Comparison of ENCODE assay signal across 8 mouse cellular contexts in the genomic region with DNA sequence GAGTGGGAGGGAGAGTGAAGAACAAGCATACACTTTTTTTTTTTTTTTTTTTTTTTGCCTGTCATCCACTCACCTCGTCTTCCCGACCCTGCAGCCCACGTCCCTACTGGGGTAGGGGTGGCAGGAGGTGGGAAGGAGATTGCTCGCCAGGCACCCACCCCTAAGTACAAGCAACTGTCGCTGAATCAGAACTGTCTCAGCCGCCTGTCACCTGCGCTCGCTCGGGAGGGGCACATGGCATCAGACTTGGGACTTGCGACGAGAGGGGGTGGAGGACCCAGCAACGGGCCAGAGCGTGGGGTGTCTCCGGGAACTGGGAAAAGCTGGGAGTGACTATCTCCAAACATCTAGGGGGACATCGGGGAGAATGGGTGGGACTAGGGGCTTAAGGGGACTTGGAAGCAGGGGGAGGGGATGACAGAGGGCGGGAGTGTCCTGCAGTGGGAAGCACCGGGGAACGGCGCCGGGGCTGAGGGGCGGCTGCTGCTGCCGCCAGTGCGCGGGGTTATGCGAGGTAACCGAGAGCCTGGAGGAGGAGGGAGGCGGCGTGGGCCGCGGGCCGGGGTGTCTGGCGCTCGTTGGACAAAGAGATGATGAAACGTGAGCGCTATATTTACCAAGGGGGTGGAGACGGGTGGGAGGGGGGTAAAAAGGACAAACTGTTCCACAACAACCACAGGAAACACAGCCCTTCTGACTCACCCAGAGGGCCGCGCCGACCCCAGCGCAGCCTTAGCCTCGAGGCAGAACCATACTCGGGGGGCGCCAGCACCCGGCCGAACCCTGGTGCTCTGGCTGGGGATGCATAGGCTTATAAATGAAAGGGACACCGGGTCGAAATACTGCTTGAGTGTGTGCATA. TPM values are rescaled to one million over a fixed set of nuclear protein-coding genes. Genes with fewer than 3 reads are reported as not detected.
DNase-seq lines count a peak whose midpoint lies in the region; ATAC-seq and TF ChIP-seq lines count a peak whose summit lies in the region.

No protein-coding gene starts in this region.

- no peak for TF ChIP-seq RAD21 in CH12.LX (IDR thresholded peaks at IDR 0.05; ENCODE audit: low read depth, low read length)

- in situ Hi-C loops in CH12.LX (cut with MboI; ENCODE audit: low pct_ligation_motif_present, low pct_unique_long_range_greater_than_20kb, low sequenced_read_pairs), result no loop called here

- H3K36me3 ChIP-seq in CH12.LX (replicated peaks in 1 of 2; ENCODE audit: control insufficient read depth in 1 of 2, insufficient read depth in 1 of 2, low read length in 1 of 2), result no peaks in the 10 kb centered on the region
- no peaks in the 10 kb centered on the region for H3K36me3 ChIP-seq in forebrain, embryonic 14.5 days (ENCODE audit: control insufficient read depth, insufficient read depth, low read length)
- no peaks in the 10 kb centered on the region for H3K36me3 ChIP-seq in neural tube, embryonic 14.5 days (ENCODE audit: control insufficient read depth, insufficient read depth, low read length)
- H3K36me3 ChIP-seq in testis, adult 2 months (ENCODE audit: control insufficient read depth, insufficient read depth, low read length), result no peaks in the 10 kb centered on the region

- TF ChIP-seq POLR2A in CH12.LX (IDR thresholded peaks at IDR 0.05; ENCODE audit: low read depth, low read length), result no peak
- TF ChIP-seq POLR2A in lung, adult 2 months (IDR thresholded peaks at IDR 0.05; ENCODE audit: borderline replicate concordance, extremely low read depth, low read depth, low read length), result peak; percentile 73; the same call in 1 of the 2 replicates
- TF ChIP-seq POLR2A in testis, adult 2 months (IDR thresholded peaks at IDR 0.05; ENCODE audit: control insufficient read depth, low read depth, low read length), result peak; percentile 8

- H3K27me3 ChIP-seq in CH12.LX (replicated peaks), result no peaks in the 10 kb centered on the region
- H3K27me3 ChIP-seq in forebrain, embryonic 14.5 days (replicated peaks; ENCODE audit: control insufficient read depth, insufficient read depth, low read length), result peaks cover 25% of the 10 kb centered on the region
- peaks cover 18% of the 10 kb centered on the region for H3K27me3 ChIP-seq in neural tube, embryonic 14.5 days (ENCODE audit: control insufficient read depth, insufficient read depth, low read length)
- H3K27me3 ChIP-seq in testis, adult 2 months (ENCODE audit: control insufficient read depth, insufficient read depth, low read length), result peaks cover 3% of the 10 kb centered on the region; the same call in 1 of the 2 replicates

- H3K9me3 ChIP-seq in CH12.LX (replicated peaks; ENCODE audit: low read length), result no peaks in the 10 kb centered on the region
- H3K9me3 ChIP-seq in forebrain, embryonic 14.5 days (replicated peaks; ENCODE audit: control insufficient read depth, low read length), result no peaks in the 10 kb centered on the region
- H3K9me3 ChIP-seq in neural tube, embryonic 14.5 days (ENCODE audit: control insufficient read depth, low read length), result no peaks in the 10 kb centered on the region

- H3K27ac ChIP-seq in CH12.LX (ENCODE audit: insufficient read depth, low read depth), result no peak overlapping the region
- no peak overlapping the region for H3K27ac ChIP-seq in forebrain, embryonic 14.5 days (ENCODE audit: low read depth, low read length)
- H3K27ac ChIP-seq in neural tube, embryonic 14.5 days (ENCODE audit: low read depth, low read length), result no peak overlapping the region
- H3K27ac ChIP-seq in testis, adult 2 months (ENCODE audit: control insufficient read depth, insufficient read depth, low read depth, low read length), result peak overlapping the region; percentile 84

- ATAC-seq in cerebellum, adult (ENCODE audit: insufficient number of reproducible peaks, low FRiP score, low TSS enrichment), result peak; percentile 21; the same call in 1 of the 2 replicates
- peak; percentile 27 for ATAC-seq in forebrain, embryonic 14.5 days
- ATAC-seq in neural tube, embryonic 14.5 days (ENCODE audit: low read depth), result peak; percentile 35; the same call in 1 of the 2 replicates

- no peak overlapping the region for H3K9ac ChIP-seq in CH12.LX (ENCODE audit: insufficient read depth, low read depth)
- peak overlapping the region; percentile 50 for H3K9ac ChIP-seq in forebrain, embryonic 14.5 days (ENCODE audit: low read length)
- peak overlapping the region; percentile 46 for H3K9ac ChIP-seq in neural tube, embryonic 14.5 days (replicated peaks; ENCODE audit: low read depth, low read length)

- DNase-seq in CH12.LX (ENCODE audit: extremely low read depth), result no peak
- DNase-seq in forebrain, embryonic 14.5 days (ENCODE audit: low spot score), result peak; percentile 45
- DNase-seq in heart, postnatal 10 days, result peak; percentile 95 to 97
- DNase-seq in layer of hippocampus, adult 18-20 months (ENCODE audit: low spot score in 2 of 2), result peak; percentile 78 to 84
- peak; percentile 89 for DNase-seq in lung, adult 2 months

- H3K79me2 ChIP-seq in CH12.LX (replicated peaks; ENCODE audit: control insufficient read depth, extremely low read depth, insufficient read depth, poor library complexity, severe bottlenecking), result no peaks in the 10 kb centered on the region

- 1% methylated on average over 46 of the region's 47 CpGs for WGBS in forebrain, embryonic 14.5 days
- WGBS in lung, adult 2 months, result under 1% methylated on average over 47 of the region's 47 CpGs
- under 1% methylated on average over 46 of the region's 47 CpGs for WGBS in neural tube, embryonic 14.5 days

- no peak overlapping the region for H3K4me3 ChIP-seq in CH12.LX (replicated peaks in 1 of 3; ENCODE audit: low read depth in 2 of 3, low read length in 2 of 3, poor library complexity in 1 of 3)
- peak overlapping the region; percentile 37 for H3K4me3 ChIP-seq in forebrain, embryonic 14.5 days (ENCODE audit: low read depth, low read length)
- H3K4me3 ChIP-seq in lung, adult 2 months (replicated peaks; ENCODE audit: extremely low read depth, low read depth, low read length), result peak overlapping the region; percentile 52
- peak overlapping the region; percentile 32 for H3K4me3 ChIP-seq in neural tube, embryonic 14.5 days (ENCODE audit: low read depth, low read length)
- peak overlapping the region; percentile 77 for H3K4me3 ChIP-seq in testis, adult 2 months (ENCODE audit: control insufficient read depth, low read depth, low read length)

- dilution Hi-C loops in CH12.LX (cut with MboI; ENCODE audit: extremely low pct_ligation_motif_present, extremely low pct_unique_long_range_greater_than_20kb, low sequenced_read_pairs), result no loop called here

- TF ChIP-seq CTCF in CH12.LX (conservative IDR thresholded peaks at IDR 0.05 in 1 of 2, IDR thresholded peaks at IDR 0.05 in 1 of 2; ENCODE audit: low read depth in 2 of 2, low read length in 2 of 2), result no peak
- TF ChIP-seq CTCF in lung, adult 2 months (IDR thresholded peaks at IDR 0.05; ENCODE audit: insufficient read depth, low read length), result no peak
- no peak for TF ChIP-seq CTCF in testis, adult 2 months (IDR thresholded peaks at IDR 0.05; ENCODE audit: control insufficient read depth, insufficient read depth, insufficient replicate concordance, low read depth, low read length)

- no peak for TF ChIP-seq EP300 in CH12.LX (IDR thresholded peaks at IDR 0.05; ENCODE audit: low read length)

- H3K4me1 ChIP-seq in CH12.LX (ENCODE audit: control insufficient read depth in 1 of 2, insufficient read depth in 2 of 2), result peaks cover 6 to 20% of the 10 kb centered on the region in 2 experiments; a peak in 3 of 4 replicates
- peaks cover 17% of the 10 kb centered on the region for H3K4me1 ChIP-seq in forebrain, embryonic 14.5 days (ENCODE audit: control insufficient read depth, insufficient read depth, low read length)
- H3K4me1 ChIP-seq in lung, adult 2 months (ENCODE audit: control insufficient read depth, insufficient read depth, low read length), result peaks cover 24% of the 10 kb centered on the region
- peaks cover 20% of the 10 kb centered on the region for H3K4me1 ChIP-seq in neural tube, embryonic 14.5 days (ENCODE audit: control insufficient read depth, insufficient read depth, low read length)
- H3K4me1 ChIP-seq in testis, adult 2 months (ENCODE audit: control insufficient read depth, insufficient read depth, low read length), result peaks cover 21% of the 10 kb centered on the region

- intact Hi-C loops in heart, postnatal 10 days (cut with DNase I), result loop anchor here (1.0 to 5.0 kb wide), 3 partner anchors 47 to 218 kb away; no protein-coding TSS in a partner anchor

- H3K4me2 ChIP-seq in CH12.LX (ENCODE audit: insufficient read depth, low read depth, poor library complexity, severe bottlenecking), result peak overlapping the region; percentile 69; the same call in 1 of the 2 replicates
- H3K4me2 ChIP-seq in forebrain, embryonic 14.5 days (ENCODE audit: low read length), result peak overlapping the region; percentile 86
- H3K4me2 ChIP-seq in neural tube, embryonic 14.5 days (ENCODE audit: low read depth, low read length), result peak overlapping the region; percentile 97

TF ChIP-seq in CH12.LX, 34 proteins besides CTCF, POLR2A, EP300 and RAD21:
- TF ChIP-seq CHD1 (IDR thresholded peaks at IDR 0.05; ENCODE audit: low read depth, low read length) (no peak), SIN3A (IDR thresholded peaks at IDR 0.05; ENCODE audit: low read length) (no peak), BHLHE40 (IDR thresholded peaks at IDR 0.05; ENCODE audit: low read depth, low read length) (no peak), JUND (conservative IDR thresholded peaks at IDR 0.05; ENCODE audit: low read depth, low read length) (no peak)

RNA-seq across cellular contexts. Expression of a gene that starts 6.4 kb away (rescaled TPM):
- total RNA-seq in CH12.LX (2012; rRNA removed), result not detected in 2 replicates
- total RNA-seq in CH12.LX (2014; rRNA removed), result not detected in 2 replicates
- not detected in 2 replicates for polyA plus RNA-seq in CH12.LX (2012; ENCODE audit: insufficient read length, low read depth)
- polyA plus RNA-seq in forebrain, embryonic 14.5 days (2014; fragmentation: Nextera tagmentation; extraction: Ambion mirVana), result 0.97 and 1.1 TPM in 2 replicates
- 100 to 1,000 TPM in 1 of 2 experiments, 10 to 100 TPM in 1; 67.7 to 119 TPM for total RNA-seq in heart, postnatal 10 days (2021)
- 100 to 1,000 TPM; 163 to 172 TPM for total RNA-seq in layer of hippocampus, adult 18-20 months (2021)
- 46.9 and 97.8 TPM in 2 replicates for polyA plus RNA-seq in lung, adult 2 months (2012; rRNA removed)
- polyA plus RNA-seq in neural tube, embryonic 14.5 days (2014; fragmentation: Nextera tagmentation; extraction: Ambion mirVana), result 2.2 and 2.8 TPM in 2 replicates
- 19.7 and 21.4 TPM in 2 replicates for polyA plus RNA-seq in testis, adult 2 months (2012; rRNA removed)

Comparison
In these comparisons a context has a peak if more than half of its experiments do, and no peak if none do; other contexts are left out.
1. H3K4me3 ChIP-seq: peak in forebrain, embryonic 14.5 days (single experiment), lung, adult 2 months (single experiment), neural tube, embryonic 14.5 days (single experiment) and testis, adult 2 months (single experiment); none in CH12.LX (0 of 3).
2. Peak in every context shown above with its lines, with median percentiles within 50 percentile points of each other: H3K4me2 ChIP-seq and ATAC-seq.